In the genomic region with DNA sequence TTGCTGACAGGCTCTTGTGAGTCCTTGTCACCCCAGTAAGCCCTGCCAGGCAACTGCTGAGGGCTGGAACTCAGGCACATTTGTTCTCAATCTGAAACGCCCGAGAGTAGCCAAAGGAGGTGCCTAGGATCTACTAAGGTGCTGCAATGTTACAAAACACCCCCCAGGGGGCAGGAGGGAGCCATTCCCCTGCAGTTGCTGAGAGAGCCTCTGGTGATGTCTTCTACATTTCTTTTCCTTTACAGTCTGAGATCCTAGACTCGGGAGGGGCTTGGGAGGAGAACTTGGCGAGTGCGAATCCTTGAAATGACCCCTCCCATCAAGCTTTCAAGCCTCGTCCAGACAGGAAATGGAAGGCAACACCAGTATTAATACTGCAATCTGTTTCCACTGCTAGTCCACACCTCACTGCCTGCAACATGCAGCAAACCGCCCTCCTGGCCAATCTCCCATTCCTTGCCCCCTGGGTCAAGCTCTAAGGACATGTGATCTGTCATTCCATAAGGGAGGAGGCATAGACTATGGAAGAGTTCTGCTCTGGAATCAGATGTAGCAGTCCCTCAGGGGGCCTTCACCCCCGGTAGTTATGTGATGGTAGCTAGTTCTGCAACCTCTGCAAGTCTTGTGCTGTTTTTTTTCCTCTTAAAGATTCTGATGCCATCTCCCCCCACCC, we compare ENCODE assay signal across 8 mouse cellular contexts. TPM values are rescaled to one million over a fixed set of nuclear protein-coding genes. Genes with fewer than 3 reads are reported as not detected.
A peak's percentile ranks its signal among the peaks of the same experiment; 100 is the strongest.
DNase-seq lines count a peak whose midpoint lies in the region; ATAC-seq lines count a peak whose summit lies in the region.

No protein-coding gene starts in this region.

- 0 out of 2 replicates have a peak, but pooled peaks have one; percentile 45 for ATAC-seq in heart, embryonic 16.5 days (replicated peaks; ENCODE audit: extremely low read depth, insufficient read depth, low FRiP score)
- ATAC-seq in midbrain, embryonic 11.5 days (ENCODE audit: low FRiP score), result no peak

- H3K27me3 ChIP-seq in heart, embryonic 16.5 days (ENCODE audit: control insufficient read depth, insufficient read depth, low read length), result no peaks in the 10 kb centered on the region
- H3K27me3 ChIP-seq in midbrain, embryonic 11.5 days (ENCODE audit: control insufficient read depth, insufficient read depth, low read length), result no peaks in the 10 kb centered on the region

- H3K27ac ChIP-seq in heart, embryonic 16.5 days (ENCODE audit: low read length), result no peak overlapping the region
- no peak overlapping the region for H3K27ac ChIP-seq in midbrain, embryonic 11.5 days (ENCODE audit: low read depth, low read length)

- no peak overlapping the region for H3K4me3 ChIP-seq in heart, embryonic 16.5 days (ENCODE audit: low read length)
- no peak overlapping the region for H3K4me3 ChIP-seq in midbrain, embryonic 11.5 days (ENCODE audit: low read depth, low read length)

- no peaks in the 10 kb centered on the region for H3K36me3 ChIP-seq in heart, embryonic 16.5 days (ENCODE audit: control insufficient read depth, insufficient read depth)
- no peaks in the 10 kb centered on the region for H3K36me3 ChIP-seq in midbrain, embryonic 11.5 days (ENCODE audit: control insufficient read depth, insufficient read depth, low read length)

- H3K4me2 ChIP-seq in heart, embryonic 16.5 days (ENCODE audit: low read depth, low read length), result no peak overlapping the region
- no peak overlapping the region for H3K4me2 ChIP-seq in midbrain, embryonic 11.5 days

- H3K9me3 ChIP-seq in heart, embryonic 16.5 days (replicated peaks; ENCODE audit: control insufficient read depth, low read length), result no peaks in the 10 kb centered on the region
- H3K9me3 ChIP-seq in midbrain, embryonic 11.5 days (ENCODE audit: control insufficient read depth, low read length), result no peaks in the 10 kb centered on the region

- 18% methylated on average over 8 of the region's 8 CpGs for WGBS in heart, embryonic 16.5 days
- WGBS in midbrain, embryonic 11.5 days, result 36% methylated on average over 8 of the region's 8 CpGs

- DNase-seq in heart, adult 8-10 months (ENCODE audit: low spot score), result peak; percentile 19
- DNase-seq in heart, postnatal 25 days (ENCODE audit: low spot score), result no peak
- peak; percentile 4 for DNase-seq in T-cell, adult 2 months (ENCODE audit: low spot score)
- DNase-seq in cerebellum, postnatal 4 days (ENCODE audit: low spot score in 2 of 2), result peak; percentile 54 to 71
- DNase-seq in kidney, postnatal 4 days, result peak; percentile 73 to 77
- DNase-seq in midbrain, embryonic 11.5 days (ENCODE audit: low spot score, missing footprints), result peak; percentile 90
- DNase-seq in thymus, postnatal 0 days (ENCODE audit: low spot score), result peak; percentile 49

- intact Hi-C loops in heart, postnatal 25 days (cut with DNase I), result loop anchor here (1.0 to 5.0 kb wide), 3 partner anchors 59 to 259 kb away; no protein-coding TSS in a partner anchor

- no peak overlapping the region for H3K9ac ChIP-seq in heart, embryonic 16.5 days (ENCODE audit: low read length)
- H3K9ac ChIP-seq in midbrain, embryonic 11.5 days (ENCODE audit: low read length), result no peak overlapping the region

- H3K4me1 ChIP-seq in heart, embryonic 16.5 days (ENCODE audit: control insufficient read depth, insufficient read depth, low read length), result no peaks in the 10 kb centered on the region
- no peaks in the 10 kb centered on the region for H3K4me1 ChIP-seq in midbrain, embryonic 11.5 days (ENCODE audit: control insufficient read depth, insufficient read depth, low read length)

RNA-seq across cellular contexts. Expression of gene Otof, which starts 38.0 kb away (rescaled TPM):
- under 1 TPM in 1 of 4 experiments, not detected in 3; 0.03 TPM for total RNA-seq in heart, adult 8-10 months (2022)
- not detected for total RNA-seq in heart, postnatal 25 days (2021)
- polyA plus RNA-seq in heart, embryonic 16.5 days (2015; fragmentation: Nextera tagmentation; extraction: Ambion mirVana), result 0.16 and 0.17 TPM in 2 replicates
- 0.25 and 0.59 TPM in 2 replicates for polyA plus RNA-seq in midbrain, embryonic 11.5 days (2014; fragmentation: Nextera tagmentation; extraction: Ambion mirVana)
- 0.16 and 0.17 TPM in 2 replicates for polyA plus RNA-seq in thymus, postnatal 0 days (2015; fragmentation: Nextera tagmentation; extraction: Ambion mirVana)

RNA-seq across cellular contexts. Expression of gene 1700001C02Rik, which starts 42.1 kb away (rescaled TPM):
- total RNA-seq in heart, adult 8-10 months (2022), result not detected
- total RNA-seq in heart, postnatal 25 days (2021), result not detected
- 0.95 and 1.00 TPM in 2 replicates for polyA plus RNA-seq in heart, embryonic 16.5 days (2015; fragmentation: Nextera tagmentation; extraction: Ambion mirVana)
- polyA plus RNA-seq in midbrain, embryonic 11.5 days (2014; fragmentation: Nextera tagmentation; extraction: Ambion mirVana), result not detected in 2 replicates
- 0.66 and 1.4 TPM in 2 replicates for polyA plus RNA-seq in thymus, postnatal 0 days (2015; fragmentation: Nextera tagmentation; extraction: Ambion mirVana)
